Comparison of ENCODE assay signal across 10 mouse cellular contexts in the genomic region with DNA sequence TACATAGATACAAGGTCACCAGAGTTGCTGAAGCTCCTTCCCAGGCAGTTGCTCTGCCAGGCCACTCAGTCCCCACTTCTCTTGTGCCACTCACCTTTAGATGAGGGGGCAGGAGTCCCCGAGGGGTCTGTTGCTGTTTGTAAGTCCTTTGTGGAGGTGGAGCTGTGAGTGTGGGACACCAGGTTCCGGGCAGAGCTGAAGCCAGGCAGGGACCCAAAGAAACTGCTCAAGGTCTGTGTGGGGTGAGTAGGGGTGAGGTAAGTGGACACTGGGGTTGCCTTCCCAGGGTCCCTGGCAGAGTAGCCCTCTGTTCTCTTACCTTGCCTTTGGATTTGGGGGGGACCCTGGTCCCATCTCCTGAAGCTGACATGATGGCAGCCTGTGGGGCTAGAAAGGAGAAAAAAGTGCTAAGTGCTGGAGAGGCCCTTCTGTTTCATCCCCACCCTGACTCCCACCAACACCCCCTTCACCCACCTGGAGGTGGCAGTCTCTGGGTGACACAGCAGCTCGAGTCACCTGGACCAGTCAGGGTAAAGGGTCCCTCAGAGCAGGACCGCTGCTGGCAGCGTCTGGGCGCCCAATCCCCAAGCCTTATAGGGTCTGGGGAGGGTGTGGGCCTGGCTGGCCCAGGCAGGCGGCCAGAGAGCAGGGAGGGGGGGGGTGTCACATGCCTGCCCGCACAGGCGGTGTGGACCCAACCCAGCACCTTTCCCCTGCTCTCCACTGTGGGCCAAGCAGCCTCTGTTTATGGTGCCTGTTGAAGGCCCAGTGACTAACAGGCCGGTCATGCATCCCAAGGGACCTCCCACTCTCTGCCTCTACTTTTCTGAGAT. TPM values are rescaled to one million over a fixed set of nuclear protein-coding genes. Genes with fewer than 3 reads are reported as not detected.
DNase-seq lines count a peak whose midpoint lies in the region; TF ChIP-seq lines count a peak whose summit lies in the region.
"Had no signal": no experiment of that assay in that cellular context is flagged by ENCODE, and none has a peak within 500 bp of the region (broad histone marks: within the 10 kb centered on the region; RNA-seq: fewer than 3 reads in every experiment).

Gene Plin4 (minus strand): TSS at position 585 of the 833 bp plus-strand sequence.

- intact Hi-C loops in left cerebral cortex, adult 2 months (cut with DNase I) = no loop called here
- intact Hi-C loops in left cerebral cortex, postnatal 10 days (cut with DNase I) = no loop called here
- intact Hi-C loops in left cerebral cortex, postnatal 25 days (cut with DNase I) = no loop called here

- peak within 1 kb of the TSS; percentile 1; the same call in 1 of the 2 replicates for H3K4me3 ChIP-seq in left cerebral cortex, adult 2 months

- no peak for DNase-seq in left cerebral cortex, adult 2 months (ENCODE audit: extremely low spot score in 1 of 2, low spot score in 2 of 2)
- no peak for DNase-seq in left cerebral cortex, postnatal 10 days (ENCODE audit: extremely low spot score in 1 of 2, low spot score in 2 of 2)
- DNase-seq in adipocyte (ENCODE audit: low spot score) = peak; percentile 98
- DNase-seq in gastrocnemius, adult 8-10 months (ENCODE audit: low spot score in 2 of 2) = peak; percentile 59 to 84
- peak; percentile 80 for DNase-seq in heart, postnatal 4 days
- no peak for DNase-seq in embryo, embryonic 10.5 days (ENCODE audit: low spot score)
- no peak for DNase-seq in cerebellum, adult 18-20 months
- DNase-seq in left cerebral cortex, postnatal 25 days (ENCODE audit: low spot score in 2 of 2) = no peak
- DNase-seq: retina, postnatal 1 day had no signal

- H3K27ac ChIP-seq in left cerebral cortex, adult 2 months = peak within 1 kb of the TSS; percentile 72
- H3K27ac ChIP-seq: liver, embryonic 14.5 days had no signal

- no peak for TF ChIP-seq CTCF in left cerebral cortex, adult 2 months (IDR thresholded peaks at IDR 0.05)

RNA-seq across cellular contexts. Expression of gene Plin4, which starts in this region (rescaled TPM):
- total RNA-seq in left cerebral cortex, adult 2 months (2021) = 1 to 10 TPM; 5.0 to 7.4 TPM
- total RNA-seq in left cerebral cortex, postnatal 10 days (2021) = 1 to 10 TPM in 1 of 2 experiments, under 1 TPM in 1; 0.14 to 1.4 TPM
- total RNA-seq in gastrocnemius, adult 8-10 months (2022) = 100 to 1,000 TPM; 133 to 313 (median 179) TPM
- 10 to 100 TPM; 71.5 to 79.8 TPM for total RNA-seq in heart, postnatal 4 days (2021)
- 1 to 10 TPM; 1.4 to 1.6 TPM for total RNA-seq in left cerebral cortex, postnatal 25 days (2021)

Comparison
In these comparisons a context has a peak if more than half of its experiments do, and no peak if none do; other contexts are left out.
1. RNA of gene Plin4 (total RNA-seq): 133 to 313 TPM in gastrocnemius, adult 8-10 months and 71.5 to 79.8 TPM in heart, postnatal 4 days; 5.0 to 7.4 TPM in left cerebral cortex, adult 2 months, 1.4 to 1.6 TPM in left cerebral cortex, postnatal 25 days and 0.14 to 1.4 TPM in left cerebral cortex, postnatal 10 days; every median in the first group is over 4 times any median in the second.
2. DNase-seq: peak in adipocyte (single experiment), gastrocnemius, adult 8-10 months (2 of 2) and heart, postnatal 4 days (single experiment); none in left cerebral cortex, adult 2 months (0 of 2), left cerebral cortex, postnatal 10 days (0 of 2), embryo, embryonic 10.5 days (single experiment), cerebellum, adult 18-20 months (0 of 2) and left cerebral cortex, postnatal 25 days (0 of 2).